Mouse (Mus musculus) erythroid progenitor cell, adult 5-6 weeks (primary cell): ENCODE data around the gene Bcap31. TPM values are rescaled to one million over a fixed set of nuclear protein-coding genes. Genes with fewer than 3 reads are reported as not detected.
"Not testable (repeated sequence)": the region's sequence is repeated elsewhere in the genome, so short reads cannot be mapped to it uniquely, and the experiment has no call there.

Experiments used
- ATAC-seq: replicated peaks from 2 replicates; pipeline ENCODE4 v1.8.0; 2016; ENCODE audit warnings: moderate number of reproducible peaks, mild to moderate bottlenecking, moderate TSS enrichment, inconsistent platforms; ENCODE audit not compliant: poor library complexity, low FRiP score, severe bottlenecking
- total RNA-seq, 2 experiments: library from RNA; stranded (forward) in 1 of 2; stranded (reverse) in 1 of 2; fragments of 150-400 nt in 1 of 2; fragments of 186-747, 209-891 nt in 1 of 2; gene quantifications; 2 replicates each; pipeline versions ENCODE4 v1.2.3 to v1.2.4; 2015 to 2017; ENCODE audit warnings: low replicate concordance in 2 of 2

Gene Bcap31
- total RNA-seq (2015; ENCODE audit: low replicate concordance) (110 and 144 TPM in 2 replicates), total RNA-seq (2017; ENCODE audit: low replicate concordance) (56.3 and 68.2 TPM in 2 replicates)

DNA sequence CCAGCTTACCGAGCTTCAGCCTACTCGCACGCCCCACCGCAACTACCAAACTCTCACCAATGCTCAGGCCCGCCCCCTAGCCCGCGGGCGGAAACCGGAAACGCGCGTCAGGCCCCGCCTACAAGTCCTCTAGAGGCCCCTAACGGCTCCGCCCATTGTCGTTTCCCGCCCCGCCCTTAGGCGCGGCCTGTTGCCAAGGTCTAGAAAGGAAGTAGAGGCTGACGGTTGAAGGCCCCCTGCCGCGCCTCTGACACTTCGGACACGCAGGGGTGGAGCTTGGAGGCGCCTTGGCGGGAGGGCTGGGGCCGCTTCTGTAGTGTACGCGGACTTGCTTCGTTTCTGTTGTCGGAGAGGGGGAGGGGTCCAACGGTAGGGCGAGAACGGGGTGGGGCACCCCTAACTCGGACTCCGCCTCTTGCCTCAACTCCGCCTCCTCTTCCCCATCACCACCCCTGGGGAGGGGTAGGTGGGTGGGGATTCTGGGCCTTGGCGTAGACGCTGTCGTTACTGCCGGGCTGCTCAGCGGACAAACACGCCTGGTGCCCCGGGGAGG is at the start of gene Bcap31, which contains the start of gene Abcd1:
Bcap31 (minus strand) TSS at position 67 of the 553 bp plus-strand sequence.
Abcd1 (plus strand) TSS at position 489 of the 553 bp plus-strand sequence.
- peak; percentile 88 for ATAC-seq

- ATAC-seq: no peak
Measured at GRCm38 (mm10) chrX:73765311-73765710, 49.3 kb upstream of the Bcap31 start.

DNA sequence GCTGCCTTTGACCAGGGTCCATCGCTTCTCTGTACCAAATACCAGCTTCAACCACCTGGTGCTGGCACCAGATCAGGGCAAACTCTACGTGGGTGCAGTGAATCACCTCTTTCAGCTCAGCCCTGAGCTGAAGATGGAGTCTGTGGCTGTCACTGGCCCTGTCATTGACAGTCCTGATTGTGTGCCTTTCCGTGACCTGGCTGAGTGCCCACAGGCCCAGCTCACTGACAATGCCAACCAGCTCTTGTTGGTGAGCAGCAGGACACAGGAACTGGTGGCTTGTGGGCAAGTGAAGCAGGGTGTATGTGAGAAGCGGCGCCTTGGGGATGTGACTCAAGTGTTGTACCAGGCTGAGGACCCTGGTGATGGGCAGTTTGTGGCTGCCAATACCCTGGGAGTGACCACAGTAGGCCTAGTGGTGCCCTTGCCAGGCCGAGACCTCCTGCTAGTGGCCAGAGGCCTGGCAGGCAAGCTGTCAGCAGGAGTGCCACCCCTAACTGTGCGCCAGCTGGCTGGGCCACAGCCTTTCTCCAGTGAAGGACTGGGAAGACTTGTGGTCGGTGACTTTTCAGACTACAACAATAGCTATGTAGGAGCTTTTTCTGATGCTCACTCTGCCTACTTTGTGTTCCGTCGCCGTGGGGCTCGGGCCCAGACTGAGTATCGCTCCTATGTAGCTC is 42.8 kb upstream of the Bcap31 start:
- no peak for ATAC-seq

- ATAC-seq: no peak
Measured at GRCm38 (mm10) chrX:73756334-73757140, 40.6 kb upstream of the Bcap31 start, which contains the start of gene Plxnb3. Plxnb3 (plus strand) TSS chrX:73757090.

- no peak for ATAC-seq
Measured at GRCm38 (mm10) chrX:73748977-73749376, 33.0 kb upstream of the Bcap31 start.

DNA sequence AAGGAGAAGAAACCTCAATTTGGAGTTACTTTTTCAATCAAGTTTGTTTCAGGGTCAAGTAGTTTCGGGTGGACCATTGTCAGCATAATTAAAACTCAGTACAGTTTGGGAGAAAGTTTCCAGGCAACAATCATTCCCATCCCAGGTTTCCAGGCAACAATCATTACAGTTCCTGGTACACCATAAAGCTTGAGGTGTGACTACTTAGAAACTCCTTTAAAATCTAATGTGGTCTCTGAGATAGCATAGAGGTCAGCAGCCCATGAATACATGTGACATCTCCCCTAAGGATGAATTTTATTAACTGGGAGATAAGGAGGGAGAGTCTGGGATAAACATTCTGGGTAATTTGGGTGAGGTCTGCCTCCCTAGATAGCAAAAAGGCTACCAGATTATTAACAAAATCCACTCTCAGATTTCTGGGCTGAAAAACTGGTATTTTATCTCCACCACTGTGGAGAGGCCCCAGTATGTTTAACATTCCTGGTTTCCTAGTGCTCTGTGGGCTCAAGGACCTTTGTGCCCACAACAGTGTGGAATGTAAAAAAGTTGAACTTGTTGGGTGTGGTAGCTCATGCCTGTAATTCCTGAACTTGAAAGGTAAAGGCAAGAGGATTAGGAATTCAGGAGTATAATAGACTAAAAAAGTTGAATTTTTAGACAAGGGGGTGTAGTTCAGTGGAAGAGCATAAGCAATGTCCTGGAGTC is 29.0 kb upstream of the Bcap31 start:
- ATAC-seq: no peak

- ATAC-seq: not testable (repeated sequence)
Measured at GRCm38 (mm10) chrX:73739841-73740240, 23.9 kb upstream of the Bcap31 start.

DNA sequence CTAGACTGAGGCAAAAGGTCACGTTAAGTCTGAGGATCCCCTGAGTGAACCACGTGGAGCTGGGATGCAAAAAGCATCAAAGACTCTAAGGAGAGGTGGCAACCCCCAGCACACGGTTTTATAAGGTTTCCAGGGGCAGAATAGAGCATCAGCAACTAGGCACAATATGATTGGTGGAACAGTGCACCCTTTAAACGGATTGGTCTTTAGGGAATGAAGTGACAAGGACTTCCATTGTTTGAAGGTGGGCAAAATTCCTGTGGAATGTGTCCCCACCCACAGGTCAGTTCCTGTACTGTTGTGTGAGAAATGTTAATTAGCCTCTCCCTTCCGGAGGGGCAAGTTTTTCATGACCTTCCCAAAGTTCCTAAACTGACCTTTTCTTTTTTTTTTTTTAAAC is 23.2 kb upstream of the Bcap31 start:
- ATAC-seq: no peak

DNA sequence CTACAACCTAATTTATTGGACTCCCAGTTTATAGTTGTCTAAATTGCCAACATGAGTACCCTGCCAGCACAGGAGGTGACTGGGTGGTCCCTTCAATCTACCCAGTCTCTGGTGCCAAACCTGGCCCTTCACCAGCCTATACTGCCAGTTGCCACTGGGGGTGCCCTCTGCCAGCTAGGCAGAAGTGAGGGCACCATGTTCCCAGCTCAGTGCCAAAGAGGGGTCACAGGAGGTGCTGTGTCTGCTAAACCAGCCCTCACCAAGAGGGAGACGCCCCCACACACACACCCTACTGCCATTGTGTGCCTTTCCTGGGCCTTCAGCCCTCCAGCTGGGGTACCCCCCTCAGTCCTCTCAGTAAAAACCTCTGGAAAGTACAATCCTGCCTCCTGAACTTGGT is 22.2 kb upstream of the Bcap31 start:
- no peak for ATAC-seq

DNA sequence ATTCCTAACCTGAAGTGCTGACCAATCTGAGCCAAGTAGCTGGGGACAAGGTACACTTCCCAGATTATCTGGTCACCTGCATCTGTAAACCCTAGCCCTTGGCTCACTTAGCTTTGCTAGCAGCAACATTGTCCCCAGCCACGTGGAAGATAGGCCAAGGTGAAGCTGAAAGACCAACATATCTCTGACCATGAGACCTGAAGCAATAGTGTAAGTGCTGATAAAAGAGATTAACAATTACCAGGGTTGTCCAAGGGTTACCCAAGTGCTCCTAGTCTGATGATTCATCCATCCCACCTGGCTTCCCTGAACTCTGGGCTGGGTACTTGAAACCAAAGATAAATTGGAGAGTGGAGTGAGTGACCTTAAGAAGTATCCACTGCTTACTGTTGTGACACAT is 14.9 kb upstream of the Bcap31 start:
- ATAC-seq: no peak

- ATAC-seq: no peak
Measured at GRCm38 (mm10) chrX:73718686-73719362, 2.8 kb upstream of the Bcap31 start.

DNA sequence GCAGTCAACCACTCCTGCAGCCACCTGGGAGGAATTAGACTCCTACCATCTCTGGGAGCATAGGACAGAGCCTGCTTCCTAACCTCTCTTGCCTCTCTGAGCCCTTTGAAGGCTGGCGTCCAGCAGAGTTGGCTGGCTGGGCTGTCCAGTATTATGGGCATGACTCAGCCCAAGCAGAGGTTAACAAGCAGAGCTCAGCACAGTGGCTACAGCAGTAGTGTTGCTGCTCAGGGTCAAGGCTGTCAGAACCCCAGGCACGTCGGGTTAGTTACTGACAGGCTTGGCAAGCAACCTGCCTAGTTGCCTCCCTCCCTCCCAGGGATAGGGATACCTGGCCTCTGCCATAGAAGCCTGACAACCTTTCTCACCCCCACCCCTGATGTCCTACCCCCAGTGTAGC is 2.3 kb upstream of the Bcap31 start:
- ATAC-seq: no peak

- no peak for ATAC-seq
Measured at GRCm38 (mm10) chrX:73717667-73718066, 1.7 kb upstream of the Bcap31 start.

GRCm38 (mm10) chrX:73716709-73717545 is 952 bp upstream of the Bcap31 start:
- ATAC-seq: peak; percentile 28

DNA sequence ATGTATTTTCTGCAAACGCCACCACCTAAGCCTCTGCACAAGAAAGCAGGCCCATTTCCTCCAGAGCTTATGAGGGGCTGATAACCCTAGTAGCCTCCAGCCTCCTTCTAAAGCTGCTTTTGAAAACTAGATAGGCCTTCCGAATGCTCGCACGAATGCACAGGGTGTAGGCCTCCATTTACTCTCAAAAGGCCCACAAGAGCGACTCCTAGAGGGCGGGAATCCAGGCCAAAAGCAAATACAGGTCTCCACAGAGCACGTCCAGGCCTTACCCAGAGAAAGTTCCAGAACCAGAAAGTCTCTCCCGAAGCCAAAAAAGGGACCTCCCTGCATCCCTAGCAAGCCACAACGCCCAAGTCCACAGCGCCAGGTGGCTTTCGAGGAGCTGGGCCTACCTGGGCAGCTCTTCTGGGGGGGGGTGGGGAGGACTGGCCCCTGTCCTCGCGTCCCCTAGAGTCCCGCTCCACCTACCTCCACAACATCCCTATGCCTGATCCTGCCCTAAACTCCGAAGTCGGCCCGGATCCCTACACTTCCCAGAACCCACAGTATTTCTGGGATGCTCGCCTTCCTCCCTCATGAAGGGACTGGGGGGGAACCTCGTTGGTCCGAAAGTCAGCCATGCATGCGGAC is 383 bp downstream of the Bcap31 start:
- peak; percentile 44 for ATAC-seq

DNA sequence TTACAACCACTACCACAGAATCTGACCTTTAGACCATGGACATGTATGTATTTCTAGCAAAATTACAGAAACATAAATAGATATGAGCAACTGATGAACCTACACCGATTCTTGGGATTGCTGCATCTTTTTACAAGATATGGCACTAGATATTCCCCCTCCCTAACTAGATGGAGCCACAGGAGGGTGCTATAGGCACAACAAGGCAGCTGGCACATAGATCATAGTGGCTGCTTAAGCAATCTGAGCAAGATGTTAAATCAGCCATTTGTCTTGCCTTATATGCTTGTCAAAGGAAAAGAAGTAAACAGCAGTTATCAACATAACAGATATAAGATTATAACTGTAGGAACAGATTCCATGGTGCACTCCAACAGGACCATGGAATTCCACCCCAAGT is 15.5 kb downstream of the Bcap31 start:
- no peak for ATAC-seq

DNA sequence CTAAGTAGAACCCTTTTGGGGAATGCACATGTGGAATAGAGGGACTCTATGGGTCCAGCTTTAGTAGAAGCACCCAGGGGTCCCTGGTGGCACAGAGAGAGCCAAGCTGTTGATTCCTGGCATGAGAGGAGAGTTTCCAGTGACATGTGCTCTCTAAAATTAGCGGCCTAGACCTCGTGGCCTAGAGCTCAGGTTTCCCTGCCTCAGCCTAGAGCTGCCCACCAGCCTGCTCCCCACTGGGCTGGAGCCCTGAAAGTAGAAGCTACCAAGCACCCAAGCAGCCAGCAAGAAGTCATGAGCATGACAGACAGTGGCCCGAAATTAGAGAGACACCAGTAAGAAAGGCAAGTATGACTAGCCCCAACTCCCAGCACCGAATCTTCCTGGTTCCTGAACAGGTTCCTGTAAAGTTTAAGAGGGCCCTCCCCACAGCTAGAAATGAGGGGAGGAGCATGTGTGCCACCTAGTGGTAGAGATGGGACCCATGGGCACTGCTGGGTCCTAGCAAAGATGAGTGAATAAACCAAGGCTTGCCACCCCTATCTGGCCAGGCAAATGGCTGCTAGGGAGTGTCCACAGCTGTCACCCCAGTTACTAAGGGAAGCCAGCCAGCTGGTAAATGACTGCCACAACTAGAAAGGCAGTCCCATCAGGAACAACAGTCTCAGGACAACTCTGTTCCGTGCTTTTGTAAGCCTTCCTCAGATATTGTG is 24.9 kb downstream of the Bcap31 start:
- peak; percentile 52; the same call in 1 of the 2 replicates for ATAC-seq

DNA sequence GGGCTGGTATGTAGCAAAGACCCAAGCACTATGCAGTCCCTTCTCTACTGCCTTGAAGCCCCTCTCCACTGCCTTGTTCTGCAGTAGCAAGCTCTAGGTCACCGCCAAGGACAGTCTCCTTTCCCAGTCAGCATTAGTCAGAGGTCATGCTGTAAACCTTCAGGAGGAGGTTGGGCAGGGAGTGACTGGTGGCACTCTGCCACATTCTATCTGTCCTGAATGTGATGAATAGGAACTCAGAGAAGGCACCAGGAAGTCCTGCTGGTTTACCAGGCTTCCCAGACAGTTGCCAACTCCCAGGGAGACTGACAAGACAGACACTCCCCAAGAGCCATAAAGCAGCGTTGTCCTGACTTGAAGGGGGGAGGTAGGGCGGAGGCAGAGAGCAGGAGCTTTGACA is 30.3 kb downstream of the Bcap31 start:
- no peak for ATAC-seq
